Mouse (Mus musculus) NIH3T3 (cell line): ENCODE results near the gene Coq5.
"Not testable (repeated sequence)": the region's sequence is repeated elsewhere in the genome, so short reads cannot be mapped to it uniquely, and the experiment has no call there.

Source experiments
- DNase-seq: peaks from one replicate; pipeline ENCODE4 v3.0.0-alpha.2; 2012; ENCODE audit warnings: low read depth

Coq5 gene

GRCm38 (mm10) chr5:115267469-115268045 is 11.9 kb upstream of the Coq5 start:
- no peak for DNase-seq

- no peak for DNase-seq
Measured at GRCm38 (mm10) chr5:115268266-115268665, 11.2 kb upstream of the Coq5 start.

GRCm38 (mm10) chr5:115269969-115270368 is 9.5 kb upstream of the Coq5 start:
- DNase-seq, result peak; percentile 50

- DNase-seq, result peak; percentile 40
Measured at GRCm38 (mm10) chr5:115271931-115272811, 7.3 kb upstream of the Coq5 start.

- DNase-seq, result peak; percentile 98
Measured at GRCm38 (mm10) chr5:115272812-115273548, 6.5 kb upstream of the Coq5 start, which contains the start of gene Rnf10. Gene Rnf10, minus strand, starts transcription at chr5:115272898.

GRCm38 (mm10) chr5:115273549-115274135 is 5.8 kb upstream of the Coq5 start:
- no peak for DNase-seq

GRCm38 (mm10) chr5:115274353-115274752 is 5.1 kb upstream of the Coq5 start:
- no peak for DNase-seq

- no peak for DNase-seq
Measured at GRCm38 (mm10) chr5:115274771-115275170, 4.7 kb upstream of the Coq5 start.

- DNase-seq, result peak; percentile 61
Measured at GRCm38 (mm10) chr5:115275998-115276397, 3.5 kb upstream of the Coq5 start.

GRCm38 (mm10) chr5:115278053-115278452 is 1.4 kb upstream of the Coq5 start:
- no peak for DNase-seq

GRCm38 (mm10) chr5:115278785-115279184 is 681 bp upstream of the Coq5 start:
- no peak for DNase-seq

GRCm38 (mm10) chr5:115280050-115280687 is 703 bp downstream of the Coq5 start:
- DNase-seq, result no peak

- DNase-seq, result peak; percentile 20
Measured at GRCm38 (mm10) chr5:115284735-115285134, 5.3 kb downstream of the Coq5 start.

GRCm38 (mm10) chr5:115294173-115294572 is 14.7 kb downstream of the Coq5 start:
- no peak for DNase-seq

GRCm38 (mm10) chr5:115296347-115296746 is 16.9 kb downstream of the Coq5 start:
- no peak for DNase-seq

- peak; percentile 91 for DNase-seq
Measured at GRCm38 (mm10) chr5:115300035-115300744, 20.7 kb downstream of the Coq5 start.

GRCm38 (mm10) chr5:115300792-115301614 is 21.5 kb downstream of the Coq5 start, which contains the start of gene Dynll1:
Gene Dynll1, minus strand, starts transcription at chr5:115300999.
- DNase-seq, result peak; percentile 100

GRCm38 (mm10) chr5:115301615-115302014 is 22.1 kb downstream of the Coq5 start:
- no peak for DNase-seq

- DNase-seq, result not testable (repeated sequence)
Measured at GRCm38 (mm10) chr5:115302190-115302589, 22.7 kb downstream of the Coq5 start.

GRCm38 (mm10) chr5:115312354-115312753 is 32.9 kb downstream of the Coq5 start:
- no peak for DNase-seq
